Mouse (Mus musculus) intestine, postnatal 0 days (tissue): Measurements from ENCODE around the gene Ubap2. TPM values are rescaled to one million over a fixed set of nuclear protein-coding genes. Genes with fewer than 3 reads are reported as not detected.

Source experiments
- ATAC-seq: fragments of 200-750 bp; cut with Nextera tagmentation; 2 replicates; pipeline ENCODE4 v1.8.0; 2017; ENCODE audit warnings: mild to moderate bottlenecking, moderate TSS enrichment, moderate library complexity
- H3K27ac ChIP-seq: fragments of 300-500 bp; sonication (generic); 2 replicates; pipeline ENCODE4 v1.5.1; 2014; ENCODE audit warnings: mild to moderate bottlenecking, low read depth, low read length, moderate library complexity
- H3K27me3 ChIP-seq: fragments of 300-500 bp; sonication (generic); replicated peaks from 2 replicates; pipeline ENCODE4 v1.6.1; 2014; ENCODE audit warnings: low read length, mixed read lengths; ENCODE audit not compliant: control insufficient read depth, insufficient read depth
- H3K36me3 ChIP-seq: fragments of 300-500 bp; sonication (generic); 2 replicates; pipeline ENCODE4 v1.6.1; 2014; ENCODE audit warnings: mild to moderate bottlenecking, moderate library complexity; ENCODE audit not compliant: control insufficient read depth, insufficient read depth
- H3K4me1 ChIP-seq: fragments of 300-500 bp; sonication (generic); replicated peaks from 2 replicates; pipeline ENCODE4 v1.6.1; 2014; ENCODE audit warnings: antibody characterized with exemption, low read length, mixed read lengths; ENCODE audit not compliant: control insufficient read depth, insufficient read depth
- H3K4me2 ChIP-seq: fragments of 300-500 bp; sonication (generic); replicated peaks from 2 replicates; pipeline ENCODE4 v1.6.1; 2014; ENCODE audit warnings: low read depth, mild to moderate bottlenecking, moderate library complexity
- H3K4me3 ChIP-seq: fragments of 300-500 bp; sonication (generic); 2 replicates; pipeline ENCODE4 v1.5.1; 2014; ENCODE audit warnings: low read depth, low read length
- H3K9ac ChIP-seq: fragments of 300-500 bp; sonication (generic); 2 replicates; pipeline ENCODE4 v1.6.1; 2014; ENCODE audit warnings: mild to moderate bottlenecking, low read depth, low read length
- H3K9me3 ChIP-seq: fragments of 300-500 bp; sonication (generic); 2 replicates; pipeline ENCODE4 v1.6.1; 2016; ENCODE audit warnings: mixed run types; ENCODE audit not compliant: control insufficient read depth
- CTCF ChIP-seq: sonication (generic); IDR thresholded peaks from 2 replicates; pipeline ENCODE4 v1.5.1; 2016; ENCODE audit warnings: low read depth, mild to moderate bottlenecking, control low read depth, antibody characterized with exemption, moderate library complexity
- WGBS: fragments of 180-500 bp; shearing (Covaris S2); extraction: QIAGEN DNeasy Blood & Tissue Kit; methylation state at CpG from one replicate; pipeline ENCODE4 v1.1.7; 2014; 5-methylcytosine and 5-hydroxymethylcytosine counted together
- polyA plus RNA-seq: library from polyadenylated mRNA; unstranded; fragments of >200 nt; fragmentation: Nextera tagmentation; extraction: Ambion mirVana; gene quantifications from 2 replicates; pipeline ENCODE4 v1.2.1, GENCODE M21; 2015

Ubap2 gene
- 15.3 and 17.7 TPM in 2 replicates for polyA plus RNA-seq

GRCm38 (mm10) chr4:41274980-41275850 lies at the start of gene Ubap2:
TSS of gene Ubap2 (minus strand) at chr4:41275144.
- peak within 1 kb of the TSS; percentile 87 for H3K9ac ChIP-seq
- no peaks in the 10 kb centered on the region for H3K27me3 ChIP-seq
- peaks cover 6% of the 10 kb centered on the region; the same call in 1 of the 2 replicates for H3K36me3 ChIP-seq
- peak within 1 kb of the TSS; percentile 93 for H3K4me2 ChIP-seq
- ATAC-seq: peak; percentile 97
- H3K9me3 ChIP-seq: no peaks in the 10 kb centered on the region
- peak within 1 kb of the TSS; percentile 81 for H3K27ac ChIP-seq
- H3K4me1 ChIP-seq: peaks cover 10% of the 10 kb centered on the region; the same call in 1 of the 2 replicates
- peak within 1 kb of the TSS; percentile 82 for H3K4me3 ChIP-seq
- under 1% methylated on average over 60 of the region's 60 CpGs for WGBS
- no peak for TF ChIP-seq CTCF

- Histone ChIP-seq H3K4me1 (no peaks in the 10 kb centered on the region), H3K27me3 (no peaks in the 10 kb centered on the region), H3K4me2 (no peak overlapping the region), H3K4me3 (no peak overlapping the region), H3K9ac (no peak overlapping the region), H3K9me3 (no peaks in the 10 kb centered on the region), H3K36me3 (no peaks in the 10 kb centered on the region), H3K27ac (no peak overlapping the region)
- WGBS: 40% methylated on average over 4 of the region's 4 CpGs
- ATAC-seq: no peak
- TF ChIP-seq CTCF: no peak
Measured at GRCm38 (mm10) chr4:41320971-41321370, 46.0 kb upstream of the Ubap2 start.

GRCm38 (mm10) chr4:41318267-41318666 lies 43.3 kb upstream of the Ubap2 start:
- peak; percentile 41 for TF ChIP-seq CTCF

GRCm38 (mm10) chr4:41315173-41315572 lies 40.2 kb upstream of the Ubap2 start:
- H3K27me3 ChIP-seq: no peaks in the 10 kb centered on the region
- TF ChIP-seq CTCF: no peak
- WGBS: 16% methylated on average over 8 of the region's 8 CpGs
- H3K4me2 ChIP-seq: peak overlapping the region; percentile 71
- H3K4me3 ChIP-seq: peak overlapping the region; percentile 98
- peaks cover 15% of the 10 kb centered on the region for H3K36me3 ChIP-seq
- H3K27ac ChIP-seq: peak overlapping the region; percentile 100
- H3K9me3 ChIP-seq: no peaks in the 10 kb centered on the region
- H3K4me1 ChIP-seq: no peaks in the 10 kb centered on the region
- ATAC-seq: peak; percentile 16; the same call in 1 of the 2 replicates
- H3K9ac ChIP-seq: peak overlapping the region; percentile 31; the same call in 1 of the 2 replicates

More at GRCm38 (mm10) chr4:41318267-41318666, 43.3 kb upstream of the Ubap2 start:
- 54% methylated on average over 5 of the region's 5 CpGs for WGBS
- no peaks in the 10 kb centered on the region for H3K36me3 ChIP-seq
- no peaks in the 10 kb centered on the region for H3K9me3 ChIP-seq
- H3K4me1 ChIP-seq: no peaks in the 10 kb centered on the region
- ATAC-seq: no peak
- H3K27me3 ChIP-seq: no peaks in the 10 kb centered on the region
- no peak overlapping the region for H3K27ac ChIP-seq
- H3K9ac ChIP-seq: no peak overlapping the region; the same call in 1 of the 2 replicates
- H3K4me3 ChIP-seq: no peak overlapping the region
- H3K4me2 ChIP-seq: no peak overlapping the region

- Histone ChIP-seq H3K9ac (peak within 1 kb of the TSS; percentile 97), H3K36me3 (peaks cover 20% of the 10 kb centered on the region), H3K27me3 (no peaks in the 10 kb centered on the region), H3K4me3 (peak within 1 kb of the TSS; percentile 98), H3K9me3 (no peaks in the 10 kb centered on the region), H3K4me1 (no peaks in the 10 kb centered on the region), H3K27ac (peak within 1 kb of the TSS; percentile 100), H3K4me2 (peak within 1 kb of the TSS; percentile 71)
- under 1% methylated on average over 70 of the region's 70 CpGs for WGBS
- 0 out of 2 replicates have a peak, but pooled peaks have one; percentile 3 for TF ChIP-seq CTCF
- peak; percentile 93 for ATAC-seq
Measured at GRCm38 (mm10) chr4:41314141-41315129, 39.5 kb upstream of the Ubap2 start, which contains the start of gene Dcaf12. TSS of gene Dcaf12 (minus strand) at chr4:41314889.
